Mouse (Mus musculus): ENCODE results near the gene Fam102a.

DNA sequence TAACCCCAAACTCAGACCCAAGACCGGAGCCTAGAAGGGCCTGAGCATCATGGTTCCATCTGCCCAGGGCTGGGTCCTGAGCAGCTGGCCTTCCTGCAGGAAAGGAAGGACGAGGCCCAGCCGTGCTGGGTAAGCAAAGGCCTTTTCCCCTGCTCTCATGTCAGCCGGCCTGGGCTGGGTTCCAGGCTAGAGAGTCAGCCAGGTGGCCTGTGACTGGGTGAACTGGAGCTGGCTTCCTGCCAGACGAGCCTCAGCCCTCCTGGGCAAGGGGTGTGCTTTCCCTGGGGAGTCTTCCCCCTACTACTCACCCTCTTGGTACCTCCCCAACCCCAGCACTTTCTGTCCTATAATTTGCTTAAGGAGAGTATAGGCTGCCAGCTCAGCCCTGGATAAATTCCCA lies 33.0 kb downstream of the Fam102a start:
- TF ChIP-seq GATA1 (IDR thresholded peaks at IDR 0.05; ENCODE audit: borderline replicate concordance, low read length) (no peak), FLI1 (IDR thresholded peaks at IDR 0.05; ENCODE audit: low read length) (no peak)
